Mouse (Mus musculus) MEL (cell line): ENCODE data around the gene Kcnd3.

Experiments
- CTCF ChIP-seq, 3 experiments: IDR thresholded peaks in 2 of 3; conservative IDR thresholded peaks in 1 of 3; 2 replicates each; pipeline ENCODE4 v1.5.1; 2011 to 2012; ENCODE audit warnings: low read length in 3 of 3, low read depth in 2 of 3, mild to moderate bottlenecking in 2 of 3, improper control_type of control experiment in 1 of 3, inconsistent platforms in 1 of 3, mixed read lengths in 1 of 3, moderate library complexity in 1 of 3; ENCODE audit not compliant: control insufficient read depth in 1 of 3, insufficient read depth in 1 of 3, poor library complexity in 1 of 3, severe bottlenecking in 1 of 3
- E2F4 ChIP-seq: IDR thresholded peaks from 2 replicates; pipeline ENCODE4 v1.6.1; 2011; ENCODE audit warnings: low read depth, low read length, improper control_type of control experiment, borderline replicate concordance
- EP300 ChIP-seq, 2 experiments: IDR thresholded peaks; 2 replicates each; pipeline ENCODE4 v1.6.1; 2011; ENCODE audit warnings: improper control_type of control experiment in 2 of 2, low read length in 2 of 2, low read depth in 1 of 2, mild to moderate bottlenecking in 1 of 2
- MAZ ChIP-seq: IDR thresholded peaks from 2 replicates; pipeline ENCODE4 v1.6.1; 2012; ENCODE audit warnings: low read depth, mild to moderate bottlenecking, inconsistent platforms, low read length, improper control_type of control experiment
- POLR2A ChIP-seq, 2 experiments: IDR thresholded peaks; 2 replicates each; pipeline ENCODE4 v1.6.1; 2011 to 2012; ENCODE audit warnings: low read length in 2 of 2, mild to moderate bottlenecking in 2 of 2, control low read depth in 1 of 2, improper control_type of control experiment in 1 of 2, low read depth in 1 of 2, moderate library complexity in 1 of 2; ENCODE audit not compliant: control insufficient read depth in 1 of 2, insufficient read depth in 1 of 2, poor library complexity in 1 of 2
- TAL1 ChIP-seq: IDR thresholded peaks from 2 replicates; pipeline ENCODE4 v1.6.1; 2012; ENCODE audit warnings: mild to moderate bottlenecking, inconsistent platforms, low read length, moderate library complexity, mixed read lengths
- TCF12 ChIP-seq: IDR thresholded peaks from 2 replicates; pipeline ENCODE4 v1.6.1; 2014; ENCODE audit warnings: low read depth, mild to moderate bottlenecking, inconsistent platforms, low read length, improper control_type of control experiment, moderate library complexity

- TF ChIP-seq CTCF (IDR thresholded peaks at IDR 0.05 in 2 of 3, conservative IDR thresholded peaks at IDR 0.05 in 1 of 3; ENCODE audit: control insufficient read depth in 1 of 3, insufficient read depth in 1 of 3, low read depth in 2 of 3, low read length in 3 of 3, poor library complexity in 1 of 3, severe bottlenecking in 1 of 3) (no peak), POLR2A (IDR thresholded peaks at IDR 0.05; ENCODE audit: control insufficient read depth in 1 of 2, insufficient read depth in 1 of 2, low read depth in 1 of 2, low read length in 2 of 2, poor library complexity in 1 of 2) (no peak), E2F4 (no peak), TAL1 (no peak), TCF12 (no peak), EP300 (IDR thresholded peaks at IDR 0.05; ENCODE audit: low read depth in 1 of 2, low read length in 2 of 2) (no peak), MAZ (no peak)
These were observed 33.7 kb upstream of the Kcnd3 start for GRCm38 (mm10) chr3:105418441-105418840.
